Comparison of ENCODE assay signal across 8 mouse cellular contexts in genomic region chr5:92488961-92489360, GRCm38 (mm10). TPM values are rescaled to one million over a fixed set of nuclear protein-coding genes. Genes with fewer than 3 reads are reported as not detected.
DNase-seq lines count a peak whose midpoint lies in the region; ATAC-seq and TF ChIP-seq lines count a peak whose summit lies in the region.
"Had no signal": no experiment of that assay in that cellular context is flagged by ENCODE, and none has a peak within 500 bp of the region (broad histone marks: within the 10 kb centered on the region; RNA-seq: fewer than 3 reads in every experiment).

No protein-coding gene starts in this region.

- no peaks in the 10 kb centered on the region for H3K36me3 ChIP-seq in limb, embryonic 11.5 days (ENCODE audit: control insufficient read depth, insufficient read depth, low read length)
- H3K36me3 ChIP-seq in limb, embryonic 10.5 days = peaks cover 6% of the 10 kb centered on the region
- H3K36me3 ChIP-seq in embryonic facial prominence, embryonic 15.5 days = peaks cover 13% of the 10 kb centered on the region
- peaks cover 13% of the 10 kb centered on the region for H3K36me3 ChIP-seq in limb, embryonic 14.5 days (ENCODE audit: control insufficient read depth, insufficient read depth, low read length)

- no peak for TF ChIP-seq POLR2A in limb, embryonic 14.5 days (IDR thresholded peaks at IDR 0.05; ENCODE audit: borderline replicate concordance, extremely low read depth, insufficient read depth, insufficient read length)

- WGBS in limb, embryonic 11.5 days = 79% methylated on average over 7 of the region's 7 CpGs
- 89% methylated on average over 7 of the region's 7 CpGs for WGBS in limb, embryonic 10.5 days
- WGBS in embryonic facial prominence, embryonic 15.5 days = 42% methylated on average over 7 of the region's 7 CpGs
- 71% methylated on average over 7 of the region's 7 CpGs for WGBS in limb, embryonic 14.5 days

- no peak for DNase-seq in limb, embryonic 11.5 days (ENCODE audit: low spot score)
- no peak for DNase-seq in limb, embryonic 10.5 days (ENCODE audit: low spot score)
- DNase-seq in adrenal gland, postnatal 10 days = peak; percentile 70
- DNase-seq in limb, embryonic 14.5 days (ENCODE audit: low spot score) = no peak
- peak; percentile 55 for DNase-seq in thymus, postnatal 4 days

- H3K4me2 ChIP-seq in limb, embryonic 11.5 days (ENCODE audit: low read depth, severe bottlenecking) = no peak overlapping the region
- H3K4me2 ChIP-seq in embryonic facial prominence, embryonic 15.5 days (replicated peaks) = peak overlapping the region; percentile 13; the same call in 1 of the 2 replicates
- no peak overlapping the region for H3K4me2 ChIP-seq in limb, embryonic 14.5 days (replicated peaks; ENCODE audit: low read depth, low read length, severe bottlenecking)

- no peaks in the 10 kb centered on the region for H3K9me3 ChIP-seq in limb, embryonic 11.5 days (ENCODE audit: control insufficient read depth, low read length)
- H3K9me3 ChIP-seq in limb, embryonic 10.5 days (replicated peaks) = no peaks in the 10 kb centered on the region
- no peaks in the 10 kb centered on the region for H3K9me3 ChIP-seq in embryonic facial prominence, embryonic 15.5 days (replicated peaks)
- no peaks in the 10 kb centered on the region for H3K9me3 ChIP-seq in limb, embryonic 14.5 days (ENCODE audit: control insufficient read depth, low read length)

- H3K27ac ChIP-seq in limb, embryonic 11.5 days (replicated peaks; ENCODE audit: low read depth, low read length) = peak overlapping the region; percentile 44; the same call in 1 of the 2 replicates
- no peak overlapping the region for H3K27ac ChIP-seq in limb, embryonic 10.5 days
- peak overlapping the region; percentile 71 for H3K27ac ChIP-seq in embryonic facial prominence, embryonic 15.5 days (replicated peaks)
- H3K27ac ChIP-seq in limb, embryonic 14.5 days (replicated peaks; ENCODE audit: low read depth, low read length) = peak overlapping the region; percentile 69
- H3K27ac ChIP-seq: kidney, postnatal 0 days had no signal

- no peak overlapping the region for H3K4me3 ChIP-seq in limb, embryonic 11.5 days (ENCODE audit: low read depth, low read length)
- H3K4me3 ChIP-seq in limb, embryonic 10.5 days = no peak overlapping the region
- H3K4me3 ChIP-seq in embryonic facial prominence, embryonic 15.5 days (replicated peaks) = no peak overlapping the region
- H3K4me3 ChIP-seq in limb, embryonic 14.5 days (replicated peaks; ENCODE audit: low read length) = no peak overlapping the region

- no peaks in the 10 kb centered on the region for H3K27me3 ChIP-seq in limb, embryonic 11.5 days (ENCODE audit: control insufficient read depth, insufficient read depth, low read length)
- no peaks in the 10 kb centered on the region for H3K27me3 ChIP-seq in limb, embryonic 10.5 days (ENCODE audit: low read depth, poor library complexity, severe bottlenecking)
- no peaks in the 10 kb centered on the region for H3K27me3 ChIP-seq in embryonic facial prominence, embryonic 15.5 days
- H3K27me3 ChIP-seq in limb, embryonic 14.5 days (ENCODE audit: control insufficient read depth, insufficient read depth, low read length) = no peaks in the 10 kb centered on the region

- no peak for ATAC-seq in limb, embryonic 11.5 days (ENCODE audit: insufficient number of reproducible peaks, low FRiP score, low TSS enrichment, low read depth)
- ATAC-seq in embryonic facial prominence, embryonic 15.5 days (ENCODE audit: insufficient number of reproducible peaks, low FRiP score, low TSS enrichment, low read depth) = peak; percentile 47; the same call in 1 of the 2 replicates
- peak; percentile 41; the same call in 1 of the 2 replicates for ATAC-seq in limb, embryonic 14.5 days (ENCODE audit: low FRiP score, low read depth)
- ATAC-seq in granulocyte monocyte progenitor cell, adult 5-6 weeks (replicated peaks; ENCODE audit: poor library complexity, severe bottlenecking) = no peak

- no peak overlapping the region for H3K9ac ChIP-seq in limb, embryonic 11.5 days (ENCODE audit: low read length)
- H3K9ac ChIP-seq in embryonic facial prominence, embryonic 15.5 days = no peak overlapping the region
- H3K9ac ChIP-seq in limb, embryonic 14.5 days (ENCODE audit: low read depth, low read length, severe bottlenecking) = no peak overlapping the region

- no peaks in the 10 kb centered on the region for H3K4me1 ChIP-seq in limb, embryonic 11.5 days (ENCODE audit: control insufficient read depth, insufficient read depth, low read length)
- peaks cover 14% of the 10 kb centered on the region; the same call in 1 of the 2 replicates for H3K4me1 ChIP-seq in limb, embryonic 10.5 days
- peaks cover 33% of the 10 kb centered on the region for H3K4me1 ChIP-seq in embryonic facial prominence, embryonic 15.5 days
- peaks cover 15% of the 10 kb centered on the region; the same call in 1 of the 2 replicates for H3K4me1 ChIP-seq in limb, embryonic 14.5 days (ENCODE audit: control insufficient read depth, insufficient read depth, low read length)

RNA-seq across cellular contexts. Expression of gene Scarb2, which starts 17.7 kb away (rescaled TPM):
- 6.3 and 7.0 TPM in 2 replicates for polyA plus RNA-seq in limb, embryonic 11.5 days (2014; fragmentation: Nextera tagmentation; extraction: Ambion mirVana)
- 5.7 and 7.2 TPM in 2 replicates for polyA plus RNA-seq in limb, embryonic 10.5 days (2016; fragmentation: Nextera tagmentation; extraction: Ambion mirVana)
- total RNA-seq in adrenal gland, postnatal 10 days (2021) = 10 to 100 TPM; 79.6 to 80.6 TPM
- polyA plus RNA-seq in embryonic facial prominence, embryonic 15.5 days (2015; fragmentation: Nextera tagmentation; extraction: Ambion mirVana) = 11.9 and 12.4 TPM in 2 replicates
- polyA plus RNA-seq in limb, embryonic 14.5 days (2012; rRNA removed) = 29.1 and 30.1 TPM in 2 replicates
- polyA plus RNA-seq in limb, embryonic 14.5 days (2014; fragmentation: Nextera tagmentation; extraction: Ambion mirVana) = 10.7 and 12.3 TPM in 2 replicates
- 17.2 and 20.9 TPM in 2 replicates for total RNA-seq in granulocyte monocyte progenitor cell, adult 5-6 weeks (2014; fragmentation: Nextera tagmentation)
- 41.2 and 43.1 TPM in 2 replicates for total RNA-seq in granulocyte monocyte progenitor cell, adult 5-6 weeks (2017)

RNA-seq across cellular contexts. Expression of gene Nup54, which starts 53.9 kb away (rescaled TPM):
- 77.4 and 77.5 TPM in 2 replicates for polyA plus RNA-seq in limb, embryonic 11.5 days (2014; fragmentation: Nextera tagmentation; extraction: Ambion mirVana)
- 76.6 and 81.9 TPM in 2 replicates for polyA plus RNA-seq in limb, embryonic 10.5 days (2016; fragmentation: Nextera tagmentation; extraction: Ambion mirVana)
- 10 to 100 TPM; 30.3 to 34.0 TPM for total RNA-seq in adrenal gland, postnatal 10 days (2021)
- 38.9 and 40.0 TPM in 2 replicates for polyA plus RNA-seq in embryonic facial prominence, embryonic 15.5 days (2015; fragmentation: Nextera tagmentation; extraction: Ambion mirVana)
- polyA plus RNA-seq in limb, embryonic 14.5 days (2012; rRNA removed) = 45.3 and 48.6 TPM in 2 replicates
- 43.6 and 46.6 TPM in 2 replicates for polyA plus RNA-seq in limb, embryonic 14.5 days (2014; fragmentation: Nextera tagmentation; extraction: Ambion mirVana)
- 45.1 and 73.9 TPM in 2 replicates for total RNA-seq in granulocyte monocyte progenitor cell, adult 5-6 weeks (2014; fragmentation: Nextera tagmentation)
- 82.6 and 103 TPM in 2 replicates for total RNA-seq in granulocyte monocyte progenitor cell, adult 5-6 weeks (2017)

Comparison
In these comparisons a context has a peak if more than half of its experiments do, and no peak if none do; other contexts are left out.
1. ATAC-seq: peak in embryonic facial prominence, embryonic 15.5 days (single experiment) and limb, embryonic 14.5 days (single experiment); none in limb, embryonic 11.5 days (single experiment) and granulocyte monocyte progenitor cell, adult 5-6 weeks (single experiment).
2. DNase-seq: peak in adrenal gland, postnatal 10 days (single experiment) and thymus, postnatal 4 days (single experiment); none in limb, embryonic 11.5 days (single experiment), limb, embryonic 10.5 days (single experiment) and limb, embryonic 14.5 days (single experiment).